Mouse (Mus musculus) ovary, adult 18-20 months (tissue): ENCODE results near the gene Tmem63b.

Experiments used
- DNase-seq: peaks from one replicate; pipeline ENCODE4 v3.0.0; 2022; ENCODE audit warnings: low spot score, mixed read lengths

Gene Tmem63b

DNA sequence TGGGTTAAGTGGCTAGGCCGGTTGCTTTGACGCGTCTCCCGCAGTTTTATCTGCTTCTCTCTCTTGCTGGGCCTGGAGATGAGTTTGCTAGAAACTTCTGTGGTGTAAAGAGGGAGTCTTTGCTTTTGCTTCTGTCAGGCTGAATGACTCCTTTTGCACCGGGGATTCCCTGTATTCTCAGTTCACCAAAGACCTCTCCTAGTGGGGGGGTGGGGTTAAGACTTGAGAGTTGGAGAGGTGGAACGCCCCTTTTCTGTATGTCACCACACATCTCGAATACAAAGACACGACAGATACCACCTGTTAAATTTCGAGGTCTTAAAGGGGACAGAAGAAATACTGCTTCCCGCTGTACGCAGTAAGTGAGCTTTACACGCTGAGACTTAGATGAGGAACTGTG, at the start of gene Tmem63b:
TSS of gene Tmem63b (minus strand) at position 190 of the 400 bp plus-strand sequence.
- DNase-seq = no peak

DNA sequence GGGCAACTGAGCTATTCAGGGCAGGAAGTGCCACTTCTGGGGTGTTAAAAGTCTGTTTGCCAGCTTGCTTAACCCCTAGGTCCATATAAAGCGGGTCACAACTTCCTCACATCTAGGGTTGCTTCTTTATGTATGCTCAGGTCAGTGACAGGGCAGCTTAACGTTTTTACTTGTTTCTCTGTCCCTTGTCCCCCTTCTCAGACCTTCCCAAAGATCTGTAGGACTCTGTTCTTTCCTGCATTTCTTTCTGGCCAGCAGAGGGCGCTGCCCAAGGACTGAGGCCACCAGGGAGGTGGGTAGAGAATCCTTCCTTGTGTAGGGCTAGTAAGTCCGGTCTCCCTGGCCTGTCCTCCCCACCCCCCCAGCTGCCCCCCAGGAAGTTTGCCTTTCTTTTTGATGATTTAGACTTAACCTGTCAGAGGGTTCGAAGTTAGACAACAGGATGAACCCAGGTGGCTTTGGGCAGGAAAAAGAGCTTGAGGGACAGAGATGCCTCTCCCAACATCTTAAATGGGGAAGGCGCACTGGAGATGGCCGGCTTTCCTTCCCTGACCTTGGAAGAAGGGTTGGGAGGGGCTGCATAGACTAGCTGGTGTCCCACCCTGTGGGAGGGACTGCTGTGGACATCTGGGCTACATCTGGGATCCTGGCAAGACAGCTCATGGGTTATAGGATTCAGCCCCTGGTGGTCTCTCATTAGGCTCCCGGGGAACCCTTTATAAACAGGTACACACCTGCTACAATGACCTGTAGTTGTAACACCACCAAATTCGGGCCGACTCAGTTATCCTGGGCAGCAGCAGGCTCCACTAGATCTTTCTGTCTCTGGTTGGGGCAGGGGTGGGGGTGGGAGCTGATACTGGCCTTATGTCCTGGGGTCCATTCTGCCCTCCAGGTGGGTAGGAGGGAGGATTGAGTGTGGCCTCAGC, 48.9 kb upstream of the Tmem63b start:
- peak; percentile 63 for DNase-seq

DNA sequence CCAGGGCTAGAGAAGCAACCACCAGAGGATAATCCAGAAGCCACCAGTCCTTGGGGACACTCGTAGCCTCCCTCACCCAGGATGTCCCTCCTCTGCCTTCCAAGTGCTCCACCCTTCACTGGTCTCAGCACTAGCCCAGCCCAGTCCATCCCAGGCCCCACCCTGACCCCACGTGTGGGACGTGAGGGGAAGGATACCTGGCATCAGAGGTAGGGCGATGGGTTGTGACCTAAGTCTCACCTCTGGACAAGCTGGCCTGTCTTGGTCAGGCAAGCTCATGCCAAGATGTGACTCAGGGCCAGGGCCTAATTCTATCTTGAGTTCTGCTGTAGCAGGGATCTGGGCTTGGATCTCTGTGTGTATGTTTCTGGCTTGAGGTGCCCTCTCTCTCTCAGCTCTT, 48.2 kb upstream of the Tmem63b start:
- DNase-seq = no peak

DNA sequence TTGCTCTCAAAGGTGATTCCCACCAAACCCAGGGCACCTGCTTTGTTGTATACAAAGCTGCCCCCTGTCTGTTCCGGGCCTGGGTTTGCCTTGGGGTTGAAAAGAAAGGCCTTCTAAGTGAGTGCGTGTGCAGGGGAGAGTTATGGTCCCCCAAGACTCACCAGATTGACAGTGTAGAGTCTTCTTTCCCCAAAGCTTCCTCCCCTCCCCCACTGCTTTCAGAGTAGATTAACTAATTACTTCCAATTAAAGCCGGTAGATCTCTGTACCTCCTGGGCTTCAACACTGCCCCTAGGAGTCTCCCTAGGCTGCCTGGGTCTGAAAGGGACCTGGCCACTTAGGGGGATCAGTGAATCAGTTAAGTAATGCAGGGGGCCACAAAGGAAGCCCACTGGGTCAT, 47.6 kb upstream of the Tmem63b start:
- DNase-seq = no peak

DNA sequence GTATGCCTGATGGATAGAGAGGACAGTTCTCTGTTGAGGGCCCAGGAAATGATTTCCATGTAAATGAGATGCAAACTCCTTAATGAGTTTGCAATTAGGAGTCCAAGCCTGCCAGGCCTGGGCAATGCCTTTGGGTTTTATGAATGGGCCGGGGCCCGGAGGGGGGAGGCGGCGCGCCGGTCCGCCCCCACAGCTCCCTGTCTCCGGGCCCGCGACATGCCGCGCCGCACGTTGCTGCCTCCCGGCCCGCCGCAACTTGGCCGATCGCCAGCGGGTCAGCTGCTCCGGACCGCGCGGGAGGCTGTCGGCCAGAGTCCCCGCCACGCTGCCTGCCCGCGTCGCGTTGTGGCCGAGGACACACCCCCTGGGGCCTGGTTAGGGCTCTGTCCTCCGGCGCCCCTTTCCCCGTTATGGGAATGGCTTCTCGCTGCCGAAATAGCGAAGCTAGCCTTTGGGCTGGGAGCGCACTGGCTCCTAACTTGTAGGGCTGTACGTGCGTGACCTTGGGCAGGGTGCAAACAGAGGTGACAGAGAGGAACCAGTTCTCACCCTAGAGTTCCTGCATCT, 47.1 kb upstream of the Tmem63b start, which contains the start of gene 1600014C23Rik:
TSS of gene 1600014C23Rik (minus strand) at position 110 of the 567 bp plus-strand sequence.
- peak; percentile 37 for DNase-seq

DNA sequence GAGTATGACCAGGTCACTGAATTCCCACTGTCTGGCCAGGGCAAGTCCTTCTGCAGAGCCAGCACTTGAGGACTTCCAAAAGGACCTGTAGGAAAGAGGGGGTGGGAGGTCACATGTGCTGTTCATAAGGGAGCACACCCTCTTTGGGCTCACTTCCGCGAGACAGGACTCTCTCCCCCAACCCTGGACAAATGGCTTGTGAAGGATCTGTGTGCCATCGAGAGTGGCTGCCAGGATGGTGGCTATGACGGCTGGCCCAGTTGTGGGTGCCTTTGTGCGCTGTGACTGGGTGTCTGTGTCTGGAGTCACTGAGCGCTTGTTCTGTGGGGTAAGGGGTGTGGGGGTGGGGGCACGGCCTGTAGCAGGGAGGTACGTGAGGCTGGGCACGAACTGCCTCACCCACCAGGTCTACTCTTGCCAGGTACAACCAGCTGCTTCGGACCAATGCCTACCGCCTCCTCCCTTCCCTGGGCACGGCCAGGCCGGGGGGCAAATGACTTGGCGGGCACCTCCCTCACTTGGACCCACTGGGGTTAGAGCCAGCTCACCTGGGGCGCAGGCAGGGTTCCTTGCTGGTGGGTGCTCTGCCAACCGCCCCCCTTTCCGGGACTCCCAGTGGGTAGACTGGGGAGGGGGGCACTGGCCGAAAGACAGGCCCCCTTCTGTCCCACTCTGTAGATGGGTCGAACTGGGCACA, 46.5 kb upstream of the Tmem63b start:
- no peak for DNase-seq

DNA sequence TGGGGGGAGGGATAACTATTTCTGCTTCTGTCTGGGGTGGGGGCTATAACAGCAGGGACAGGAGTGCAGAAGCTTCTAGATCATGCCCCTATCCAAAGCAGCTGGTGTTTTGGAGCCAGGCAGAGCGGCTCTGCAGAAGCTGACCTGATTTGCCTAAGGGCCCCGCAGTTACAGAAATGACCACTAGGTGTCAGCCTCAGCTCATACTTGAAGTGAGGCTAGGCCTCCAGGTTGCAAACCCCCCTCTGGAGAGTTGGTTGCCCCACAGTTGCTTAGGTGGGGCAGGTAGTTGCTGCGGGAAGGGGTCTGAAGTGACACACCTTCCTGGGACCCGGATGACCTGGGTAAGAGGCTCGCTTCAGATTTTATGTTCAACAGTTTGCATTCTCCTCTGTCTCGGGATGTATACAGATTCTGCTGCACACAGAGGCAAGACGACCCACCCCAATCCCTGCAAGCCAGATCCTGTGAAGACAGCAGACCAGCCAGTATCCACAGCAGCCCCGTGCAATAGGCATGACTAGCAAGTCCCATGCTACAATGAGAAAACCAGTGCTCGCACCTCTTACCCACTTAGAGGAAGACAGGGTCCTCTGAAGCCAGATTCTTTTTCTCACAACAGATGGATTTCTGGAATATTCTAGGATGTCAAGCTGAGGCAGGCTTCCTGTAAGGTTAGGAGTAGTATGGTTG, 44.6 kb upstream of the Tmem63b start:
- DNase-seq = peak; percentile 53

DNA sequence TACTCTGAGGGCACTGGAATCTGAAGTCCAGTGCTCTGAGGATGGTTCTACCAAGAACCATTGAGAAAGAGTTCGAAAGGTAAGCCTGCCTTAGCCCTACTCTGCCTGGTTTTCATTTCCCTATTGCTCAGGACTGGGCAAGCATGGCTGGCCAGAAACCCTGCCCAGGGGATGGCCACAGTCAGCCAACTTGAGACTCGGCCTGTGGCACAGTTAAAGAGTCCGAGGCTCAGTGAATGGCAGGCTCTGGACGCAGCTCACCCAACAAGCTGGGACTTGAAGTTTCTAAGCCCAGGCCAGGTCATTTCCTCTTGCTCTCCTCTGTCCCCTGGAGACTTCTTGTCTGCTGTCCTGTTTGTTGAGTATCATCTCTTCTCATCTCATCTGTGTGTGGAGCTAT, 44.0 kb upstream of the Tmem63b start:
- no peak for DNase-seq

DNA sequence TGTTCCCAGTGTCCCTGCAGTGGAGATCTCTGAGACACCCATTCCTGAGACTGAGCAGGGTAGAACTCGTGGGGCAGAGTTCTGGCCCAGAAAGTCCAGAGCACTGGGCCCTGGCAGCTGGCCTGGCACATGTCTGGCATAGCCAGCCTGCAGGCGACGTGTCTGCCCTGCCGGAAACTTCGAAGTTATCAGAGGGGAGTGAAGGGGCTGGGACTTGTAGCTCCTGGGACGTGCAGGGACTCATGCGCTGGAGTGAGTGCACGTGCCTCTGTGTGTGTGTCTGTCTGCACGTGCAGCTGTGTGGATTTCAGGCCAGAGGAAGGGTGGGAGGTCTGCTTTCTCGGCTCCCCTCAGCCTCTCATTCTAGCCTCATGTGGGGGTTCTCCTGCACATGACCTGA, 42.7 kb upstream of the Tmem63b start:
- no peak for DNase-seq

DNA sequence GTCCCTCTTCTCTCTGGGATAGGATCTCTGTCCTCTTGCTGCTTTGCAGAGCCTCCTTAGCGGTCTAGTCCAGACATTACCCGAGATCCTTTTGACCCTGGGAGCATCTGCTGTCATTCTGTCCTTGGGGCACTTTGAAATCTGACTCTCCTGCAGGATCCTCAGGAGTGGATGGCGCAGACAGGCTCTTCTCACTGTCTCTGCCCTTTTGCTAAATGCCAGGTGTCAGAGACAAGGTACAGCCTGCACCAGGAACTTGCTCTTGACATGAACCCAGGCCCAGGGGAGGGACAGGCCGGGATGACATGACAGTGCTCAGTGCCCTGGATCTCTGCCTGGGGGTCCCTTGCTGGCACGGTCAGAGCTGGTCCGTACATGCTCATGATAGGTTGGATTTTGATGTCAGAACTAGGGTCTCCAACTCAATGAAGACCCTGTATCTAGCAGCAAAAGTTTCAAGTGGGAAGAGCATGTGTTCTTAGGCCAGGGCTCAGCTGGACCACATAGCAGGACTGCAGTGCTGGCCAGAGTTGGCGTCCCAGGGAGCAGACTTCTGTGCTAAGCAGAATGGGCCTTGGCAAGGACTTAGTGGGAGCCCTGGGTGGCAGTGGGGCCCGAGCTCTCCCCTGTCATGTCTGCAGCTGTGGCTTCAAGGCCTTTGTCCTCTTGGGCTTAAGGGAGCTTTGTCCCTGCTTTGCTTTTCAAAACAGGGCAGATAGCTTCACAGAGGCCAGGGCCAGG, 41.4 kb upstream of the Tmem63b start:
- DNase-seq = no peak

DNA sequence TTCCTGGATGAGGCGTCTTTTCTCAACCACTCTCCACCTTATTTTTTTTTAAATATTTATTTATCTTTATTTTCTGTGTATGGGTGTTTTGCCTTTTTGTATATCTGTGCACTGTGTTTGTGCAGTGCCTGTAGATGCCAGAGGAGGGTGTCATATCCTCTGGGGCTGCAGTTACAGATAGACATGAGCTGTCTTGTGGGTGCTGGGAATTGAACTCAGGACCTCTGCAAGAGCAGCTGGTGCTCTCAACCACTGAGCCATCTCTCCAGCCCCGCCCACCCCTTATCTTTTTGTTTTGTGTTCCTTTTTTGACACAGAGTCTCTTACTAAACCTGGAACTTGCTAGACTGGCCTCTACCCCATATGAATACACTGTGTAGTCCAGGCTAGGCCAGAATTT, 40.8 kb upstream of the Tmem63b start:
- no peak for DNase-seq

DNA sequence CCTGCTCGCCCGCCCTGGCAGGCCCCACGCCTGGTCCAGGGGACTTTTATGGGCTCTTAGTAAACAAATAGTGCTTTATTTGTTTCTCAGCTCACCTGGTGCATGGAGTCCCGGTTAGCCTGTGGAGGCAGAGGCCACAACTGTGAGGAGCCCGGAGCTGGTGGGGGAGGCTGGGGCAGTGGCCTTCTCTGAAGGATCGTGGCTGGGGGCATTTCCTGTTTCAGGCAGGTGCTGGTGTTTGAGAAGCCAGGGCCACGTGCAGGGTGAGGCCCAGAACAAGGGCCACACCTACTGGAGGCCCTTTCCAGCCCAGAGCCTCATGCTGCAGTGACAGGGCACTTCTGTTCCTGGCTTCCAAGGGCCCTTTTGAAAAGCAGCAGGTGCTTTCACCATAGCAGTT, 39.5 kb upstream of the Tmem63b start:
- no peak for DNase-seq

DNA sequence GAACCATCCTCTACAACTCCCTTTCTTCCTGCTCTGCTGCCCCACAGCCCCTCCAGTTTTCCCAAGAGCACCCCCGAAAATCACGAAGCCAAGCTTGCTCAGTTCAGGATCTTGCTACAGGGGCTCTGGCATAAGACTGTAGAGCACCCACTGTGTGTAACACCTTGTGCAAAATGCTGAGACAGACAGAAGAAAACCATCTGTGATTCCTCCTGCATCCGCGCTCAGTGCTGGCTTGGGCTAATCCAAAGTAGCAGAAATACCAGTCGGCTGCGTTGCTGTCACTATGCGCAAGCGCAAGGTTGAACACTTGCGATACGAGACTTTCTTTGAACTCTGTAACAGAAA, 37.8 kb upstream of the Tmem63b start:
- DNase-seq = no peak

DNA sequence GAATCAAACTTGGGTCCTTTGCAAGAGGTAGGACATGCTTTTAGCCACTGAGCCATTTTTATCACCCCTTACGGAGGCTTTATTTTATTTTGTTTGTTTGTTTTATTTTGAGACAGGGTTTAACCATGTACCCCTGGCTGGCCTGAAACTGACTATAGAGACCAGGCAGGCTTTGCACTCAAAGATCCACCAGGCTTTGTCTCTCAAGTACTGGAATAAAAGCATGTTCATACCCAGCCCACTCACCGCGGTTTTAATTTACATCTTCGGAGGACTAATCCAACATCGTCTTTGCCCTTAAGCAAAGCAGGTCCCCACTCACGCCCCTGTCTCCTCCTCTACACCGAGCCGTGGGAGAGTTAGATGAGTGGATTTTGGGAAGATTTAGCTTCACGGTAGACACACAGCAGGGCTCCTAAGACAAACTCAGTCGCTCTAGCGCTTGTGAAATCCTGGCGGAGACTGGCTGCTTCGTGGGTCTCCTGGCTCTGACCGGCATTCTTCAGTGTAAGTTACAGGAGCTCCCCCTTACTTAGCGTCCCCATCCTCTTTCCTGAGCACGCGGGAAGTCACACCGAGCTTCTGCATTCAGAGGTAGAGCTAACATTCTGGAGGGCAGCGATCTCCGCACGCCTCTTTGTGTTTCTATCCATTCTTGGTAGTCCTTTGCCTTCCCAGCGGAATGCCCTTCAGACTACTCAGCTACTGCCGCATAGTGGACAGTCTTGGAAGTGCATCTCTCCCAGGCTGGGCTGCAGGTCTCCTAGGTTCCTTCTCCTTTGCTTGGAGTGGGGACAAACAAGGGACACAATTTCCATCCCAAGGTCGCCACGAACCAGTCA, 37.2 kb upstream of the Tmem63b start:
- DNase-seq = peak; percentile 38

DNA sequence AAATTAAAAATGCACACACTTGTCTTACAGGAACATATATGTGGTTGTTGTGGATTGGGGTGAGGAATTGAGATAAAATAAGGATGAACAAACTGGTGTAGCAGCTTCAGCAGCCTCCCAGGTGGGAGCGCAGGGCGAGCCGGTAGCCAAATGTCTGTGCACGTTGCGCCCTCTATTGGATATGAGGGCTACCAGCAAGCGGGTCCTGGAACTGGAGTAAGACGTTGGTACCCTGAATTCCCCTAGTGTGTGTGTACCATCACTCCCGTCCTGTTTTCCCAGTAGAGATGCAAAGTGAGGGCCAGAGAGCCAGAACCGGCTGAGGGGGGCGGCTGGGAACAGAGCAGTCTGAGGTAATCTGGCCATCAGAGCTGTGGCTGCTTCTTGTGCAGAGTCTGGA, 31.6 kb upstream of the Tmem63b start:
- DNase-seq = no peak

DNA sequence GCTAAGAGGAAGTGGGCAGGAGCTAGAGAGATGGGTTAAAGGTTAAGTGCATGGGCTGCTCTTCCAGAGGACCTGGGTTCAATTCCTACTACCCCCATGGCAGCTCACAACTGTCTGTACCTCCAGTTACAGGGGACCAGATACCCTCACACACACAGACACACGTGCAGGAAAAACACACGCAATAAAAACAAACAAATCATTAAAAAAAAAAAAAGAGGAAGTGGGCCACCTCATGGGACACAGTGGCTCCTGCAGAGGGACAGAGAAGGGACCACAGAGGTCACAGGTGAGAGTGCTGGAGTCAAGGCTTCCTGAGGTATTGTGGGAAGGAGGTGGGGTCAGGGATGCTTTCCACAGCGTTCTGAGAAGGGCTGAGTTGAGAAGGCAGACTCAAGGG, 24.8 kb upstream of the Tmem63b start:
- no peak for DNase-seq

DNA sequence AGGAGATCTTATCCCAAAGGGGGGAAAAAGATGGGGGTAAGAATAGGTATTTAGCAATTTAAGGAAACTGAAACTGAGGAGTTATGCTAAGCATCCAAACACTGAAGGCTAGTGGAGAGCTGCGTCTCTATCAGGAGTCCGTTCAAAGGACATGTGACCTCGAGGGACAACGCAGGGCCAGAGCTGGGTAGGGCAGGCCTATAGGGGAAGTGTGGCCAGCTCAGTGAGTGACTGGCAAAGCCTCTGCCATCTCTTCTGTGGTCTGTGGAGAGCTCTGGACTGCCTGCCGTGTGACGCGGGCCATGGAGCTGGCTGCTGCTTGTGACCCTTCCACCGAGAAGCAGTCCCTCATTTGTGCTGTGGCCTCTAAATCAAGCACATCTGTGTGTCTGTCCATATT, 23.7 kb upstream of the Tmem63b start:
- no peak for DNase-seq

DNA sequence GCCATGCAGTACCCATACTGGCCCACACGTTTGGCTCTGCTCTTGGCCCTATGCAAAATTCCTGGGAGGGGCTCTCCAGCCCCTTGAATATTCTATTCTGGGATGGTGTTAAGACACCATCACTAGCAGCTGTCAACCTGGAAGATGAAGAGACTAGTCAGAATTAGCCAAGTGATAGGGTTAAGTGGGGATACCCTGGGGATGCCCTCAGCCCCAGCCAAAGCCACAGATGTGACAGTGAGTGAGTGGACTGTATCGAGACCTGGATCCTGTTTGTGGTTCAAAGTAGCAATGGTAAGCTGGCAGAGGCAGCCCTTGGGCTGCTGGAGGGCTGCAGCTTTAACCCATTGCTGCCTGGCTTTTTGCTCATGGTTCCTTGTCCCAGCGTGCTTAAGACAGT, 23.1 kb upstream of the Tmem63b start:
- no peak for DNase-seq

DNA sequence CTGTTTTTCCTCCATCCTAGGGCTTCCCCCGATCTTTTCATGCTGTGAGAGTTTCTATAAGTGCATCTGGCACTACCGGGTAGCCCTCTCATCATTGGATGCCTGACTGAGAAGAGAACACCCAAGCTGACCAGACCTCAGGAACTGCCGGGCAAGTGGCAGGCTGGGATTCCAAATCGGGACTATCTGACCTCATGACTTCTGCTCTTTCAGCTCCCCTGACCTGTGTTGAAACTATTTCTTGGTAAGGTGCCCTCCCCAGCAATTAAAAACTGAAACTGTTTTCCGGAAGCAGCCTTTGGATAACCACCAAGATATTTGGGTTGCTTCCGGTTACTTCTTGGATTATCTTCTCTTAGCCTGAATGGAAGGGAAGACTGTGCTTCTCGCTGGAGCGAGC, 21.5 kb upstream of the Tmem63b start:
- DNase-seq = no peak

DNA sequence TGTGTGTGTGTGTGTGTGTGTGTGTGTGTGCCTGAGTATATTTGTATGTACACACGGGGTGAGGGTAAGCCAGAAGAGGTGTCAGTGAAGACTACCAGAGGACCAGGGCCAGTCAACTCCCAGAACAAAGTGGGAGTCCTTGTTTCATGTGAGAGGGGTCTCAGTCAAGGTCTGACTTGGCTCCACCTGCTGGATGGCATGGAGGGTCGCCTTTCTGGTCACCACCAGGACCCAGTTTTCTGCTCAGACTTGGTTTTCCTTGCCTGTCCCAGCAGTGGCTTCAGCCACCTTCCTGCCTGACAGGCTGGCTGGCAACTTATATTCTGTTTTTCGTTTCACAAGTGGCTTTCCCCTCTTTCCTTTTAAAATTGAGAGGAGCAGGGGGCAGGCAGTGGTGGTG, 20.7 kb upstream of the Tmem63b start:
- no peak for DNase-seq

DNA sequence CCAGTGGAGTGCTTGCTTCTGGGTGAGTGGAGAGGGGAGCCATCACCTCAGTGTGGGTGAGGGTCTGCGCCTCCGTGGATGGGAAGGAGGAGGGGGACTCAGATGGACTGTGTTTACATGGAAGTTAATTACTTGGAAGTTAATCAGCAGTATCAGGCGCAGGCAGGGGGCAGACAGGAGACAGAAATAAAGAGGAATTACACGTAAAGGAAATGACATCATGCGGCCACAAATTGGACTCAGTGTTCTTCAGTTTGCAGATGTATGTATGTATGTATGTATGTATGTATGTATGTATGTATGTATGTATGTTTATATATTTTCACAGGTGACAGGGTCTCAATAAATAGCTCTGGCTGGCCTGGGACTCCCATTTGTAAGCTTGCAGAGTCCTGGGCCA, 20.1 kb upstream of the Tmem63b start:
- DNase-seq = no peak
